Mouse (Mus musculus): ENCODE results near the gene Wee1. TPM values are rescaled to one million over a fixed set of nuclear protein-coding genes. Genes with fewer than 3 reads are reported as not detected.
"Not testable (repeated sequence)": the region's sequence is repeated elsewhere in the genome, so short reads cannot be mapped to it uniquely, and the experiment has no call there.

The Wee1 gene
- total RNA-seq, 1 experiment from 2014 or later, result 52.5 TPM

DNA sequence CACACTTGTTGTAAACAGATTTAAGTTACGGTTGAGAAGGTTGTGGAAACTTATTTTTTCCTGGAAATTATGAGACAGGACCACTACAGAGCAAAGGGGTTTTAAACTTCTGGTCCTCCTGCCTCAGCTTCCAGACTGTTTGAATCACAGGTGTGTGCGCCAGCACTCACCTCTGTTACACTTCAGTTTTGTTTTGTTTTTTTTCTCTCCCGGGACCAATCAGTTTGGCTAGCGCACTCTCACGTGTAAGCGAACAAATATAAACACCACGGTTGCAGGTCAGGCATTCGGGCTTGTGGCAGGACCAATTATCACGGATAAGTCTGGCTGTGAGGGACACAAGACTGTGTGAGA, 707 bp upstream of the Wee1 start:
- no peak for ATAC-seq (replicated peaks; ENCODE audit: low read depth, poor library complexity, severe bottlenecking)

DNA sequence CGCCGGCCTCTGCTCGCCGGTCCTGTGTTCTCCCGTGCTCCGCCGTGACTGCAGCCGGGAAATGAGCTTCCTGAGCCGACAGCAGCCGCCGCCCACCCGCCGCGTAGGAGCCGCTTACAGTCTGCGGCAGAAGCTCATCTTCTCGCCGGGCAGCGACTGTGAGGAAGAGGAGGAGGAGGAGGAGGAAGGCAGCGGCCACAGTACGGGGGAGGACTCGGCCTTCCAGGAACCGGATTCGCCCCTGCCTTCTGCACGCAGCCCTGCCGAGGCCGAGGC, 381 bp downstream of the Wee1 start:
- ATAC-seq (replicated peaks; ENCODE audit: low read depth, poor library complexity, severe bottlenecking), result 0 out of 2 replicates have a peak, but pooled peaks have one; percentile 1

DNA sequence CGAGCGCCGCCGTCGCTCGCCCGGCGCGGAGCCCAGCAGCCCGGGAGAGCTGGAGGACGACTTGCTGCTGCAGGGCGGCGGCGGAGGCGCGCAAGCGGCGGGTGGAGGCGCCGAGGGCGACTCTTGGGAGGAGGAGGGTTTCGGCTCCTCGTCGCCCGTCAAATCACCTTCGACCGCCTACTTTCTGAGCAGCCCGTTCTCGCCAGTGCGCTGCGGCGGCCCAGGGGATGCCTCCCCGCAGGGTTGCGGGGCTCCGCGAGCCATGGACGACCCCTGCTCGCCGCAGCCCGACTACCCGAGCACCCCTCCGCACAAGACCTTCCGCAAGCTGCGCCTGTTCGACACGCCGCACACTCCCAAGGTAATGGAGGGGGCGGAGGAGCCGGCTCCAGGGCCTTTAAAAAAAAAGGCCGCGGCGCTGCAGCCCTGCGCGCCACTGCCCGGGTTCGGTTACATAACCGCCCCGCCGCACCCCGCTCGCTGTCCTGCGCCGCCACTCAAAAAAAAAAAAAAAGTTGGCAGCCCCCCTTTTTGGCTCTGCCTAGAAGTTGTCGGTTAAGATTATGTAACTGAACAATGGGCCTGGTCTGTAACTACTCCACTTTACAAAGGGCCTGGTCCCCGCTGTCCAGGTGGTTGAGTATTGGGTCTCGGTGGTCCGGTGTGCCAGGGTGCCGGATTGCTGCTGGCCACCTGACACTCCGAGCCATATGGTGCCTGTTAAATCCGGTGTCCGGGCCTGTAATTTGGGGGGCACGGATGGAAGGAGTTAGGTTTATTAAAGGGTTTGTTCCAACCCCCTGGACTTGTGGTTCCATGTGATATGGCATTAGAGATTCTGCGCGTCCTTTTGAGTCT, 948 bp downstream of the Wee1 start:
- ATAC-seq (replicated peaks; ENCODE audit: low read depth, poor library complexity, severe bottlenecking), result peak; percentile 17

- ATAC-seq (replicated peaks; ENCODE audit: low read depth, poor library complexity, severe bottlenecking), result no peak
Measured at GRCm38 (mm10) chr7:110123844-110124555, 2.2 kb downstream of the Wee1 start.

DNA sequence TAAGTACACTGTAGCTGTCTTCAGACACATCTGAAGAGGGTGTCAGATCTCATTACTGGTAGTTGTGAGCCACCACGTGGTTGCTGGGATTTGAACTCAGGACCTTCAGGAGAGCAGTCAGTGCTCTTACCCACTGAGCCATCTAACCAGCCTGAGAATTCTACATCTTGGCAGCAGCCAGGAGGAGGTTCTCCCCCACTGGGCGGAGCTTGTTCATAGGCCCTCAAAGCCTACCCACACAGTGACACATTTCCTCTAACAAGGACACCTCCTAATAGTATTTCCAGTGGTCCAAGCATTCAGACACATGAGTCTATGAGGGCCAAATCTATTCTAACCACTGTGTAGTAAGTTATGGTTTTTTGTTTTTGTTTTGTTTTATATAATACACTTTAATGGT, 6.7 kb downstream of the Wee1 start:
- peak; percentile 55 for ATAC-seq (replicated peaks; ENCODE audit: low read depth, poor library complexity, severe bottlenecking)

DNA sequence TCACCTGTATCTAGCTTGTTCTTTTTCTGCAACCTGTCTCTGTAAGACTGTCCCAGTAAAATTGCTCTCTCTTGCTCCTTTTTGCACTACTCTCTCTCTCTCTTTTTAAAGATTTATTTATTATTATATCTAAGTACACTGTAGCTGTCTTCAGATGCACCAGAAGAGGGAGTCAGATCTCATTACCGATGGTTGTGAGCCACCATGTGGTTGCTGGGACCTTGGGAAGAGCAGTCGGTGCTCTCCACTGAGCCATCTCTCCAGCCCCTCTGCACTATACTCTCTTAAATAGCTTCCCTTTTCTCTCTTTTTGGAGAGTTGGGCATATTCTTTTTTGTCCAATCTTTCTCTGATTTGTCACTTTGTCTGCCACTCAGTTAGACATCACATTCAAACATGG, 10.4 kb downstream of the Wee1 start:
- ATAC-seq (replicated peaks; ENCODE audit: low read depth, poor library complexity, severe bottlenecking), result not testable (repeated sequence)

- ATAC-seq (replicated peaks; ENCODE audit: low read depth, poor library complexity, severe bottlenecking), result no peak
Measured at GRCm38 (mm10) chr7:110133988-110134387, 12.1 kb downstream of the Wee1 start.

DNA sequence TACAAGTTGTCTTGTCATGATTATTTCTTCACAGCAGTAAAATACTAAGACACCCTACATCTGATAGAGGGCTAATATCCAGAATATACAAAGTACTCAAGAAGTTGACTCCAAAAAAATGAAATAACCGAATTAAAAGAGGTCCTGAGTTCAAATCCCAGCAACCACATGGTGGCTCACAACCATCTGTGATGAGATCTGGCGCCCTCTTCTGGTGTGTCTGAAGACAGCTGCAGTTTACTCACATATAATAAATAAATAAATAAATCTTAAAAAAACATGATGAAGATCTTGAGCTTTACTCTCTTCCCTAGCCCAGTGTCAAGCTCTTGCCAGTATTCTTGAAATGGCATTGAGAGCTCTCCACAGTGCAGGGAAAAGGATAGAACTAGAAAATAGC, 16.7 kb downstream of the Wee1 start:
- ATAC-seq (replicated peaks; ENCODE audit: low read depth, poor library complexity, severe bottlenecking), result no peak

DNA sequence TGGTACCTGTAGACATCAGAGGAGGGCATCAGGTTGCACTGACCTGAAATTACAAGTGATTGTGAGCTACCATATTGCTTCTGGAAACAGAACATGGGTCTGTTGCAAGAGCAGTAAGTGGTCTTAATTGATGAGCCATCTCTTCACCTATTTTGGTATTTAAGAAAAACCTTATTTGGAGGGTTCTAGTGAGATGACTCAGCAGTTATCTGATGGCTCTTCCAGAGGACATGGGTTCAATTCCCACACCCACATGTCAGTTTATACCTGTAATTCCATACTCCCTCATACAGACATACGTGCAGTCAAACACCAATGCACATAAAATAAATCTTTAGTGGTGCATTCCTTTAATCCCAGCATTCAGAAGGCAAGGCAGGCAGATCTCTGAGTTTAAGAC, 22.0 kb downstream of the Wee1 start:
- ATAC-seq (replicated peaks; ENCODE audit: low read depth, poor library complexity, severe bottlenecking), result no peak

DNA sequence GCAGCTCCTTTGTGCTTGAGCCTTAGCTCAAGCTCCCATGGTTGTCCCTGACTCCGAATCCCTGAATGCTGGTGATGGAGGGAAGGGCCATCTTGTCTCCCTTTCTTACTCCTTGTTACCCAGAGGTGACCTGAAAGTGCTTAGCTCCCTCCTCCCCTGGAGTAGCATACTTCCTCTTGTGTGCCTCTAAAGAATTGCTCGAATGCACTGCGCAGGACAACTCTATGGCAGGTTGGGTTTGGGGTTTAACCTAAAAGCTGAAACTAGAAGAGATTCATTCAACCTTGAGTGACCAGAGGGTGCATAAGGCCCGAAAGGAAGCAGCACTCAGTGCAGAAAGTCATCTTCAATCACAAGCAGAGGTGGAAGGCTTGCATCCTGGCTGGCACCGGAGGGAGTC, 31.0 kb downstream of the Wee1 start:
- no peak for ATAC-seq (replicated peaks; ENCODE audit: low read depth, poor library complexity, severe bottlenecking)

DNA sequence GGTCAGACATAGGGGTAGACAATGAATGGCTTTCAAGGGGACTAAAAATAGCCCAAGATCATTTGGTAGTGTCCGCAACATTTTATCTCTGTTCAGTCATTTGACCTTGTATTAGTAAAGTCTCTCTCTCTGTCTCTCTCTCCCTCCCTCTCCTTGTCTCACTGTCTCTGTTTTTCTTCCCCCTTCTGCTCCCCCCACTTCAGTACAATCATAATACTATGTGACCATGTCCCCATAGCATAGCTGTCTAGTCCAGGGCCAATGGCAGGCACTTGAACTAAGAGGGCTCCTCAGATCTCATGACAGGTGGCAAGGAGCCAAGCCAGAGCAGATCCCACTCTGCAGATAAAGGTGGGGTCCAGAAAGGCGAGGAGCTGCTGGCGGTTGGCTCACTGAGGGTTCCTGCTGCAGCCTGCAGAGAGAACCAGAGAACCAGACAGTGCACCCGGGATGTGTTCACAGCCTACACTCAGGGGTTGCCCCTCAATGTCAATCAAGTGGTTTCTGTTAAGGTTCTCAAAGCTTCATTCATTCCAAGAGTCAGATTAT, 34.9 kb downstream of the Wee1 start:
- ATAC-seq (replicated peaks; ENCODE audit: low read depth, poor library complexity, severe bottlenecking), result peak; percentile 62

GRCm38 (mm10) chr7:110157261-110157910, 35.5 kb downstream of the Wee1 start:
- ATAC-seq (replicated peaks; ENCODE audit: low read depth, poor library complexity, severe bottlenecking), result peak; percentile 35

GRCm38 (mm10) chr7:110158073-110158472, 36.2 kb downstream of the Wee1 start:
- ATAC-seq (replicated peaks; ENCODE audit: low read depth, poor library complexity, severe bottlenecking), result no peak

GRCm38 (mm10) chr7:110160109-110160508, 38.3 kb downstream of the Wee1 start:
- ATAC-seq (replicated peaks; ENCODE audit: low read depth, poor library complexity, severe bottlenecking), result not testable (repeated sequence)

- no peak for ATAC-seq (replicated peaks; ENCODE audit: low read depth, poor library complexity, severe bottlenecking)
Measured at GRCm38 (mm10) chr7:110160601-110161000, 38.8 kb downstream of the Wee1 start.

DNA sequence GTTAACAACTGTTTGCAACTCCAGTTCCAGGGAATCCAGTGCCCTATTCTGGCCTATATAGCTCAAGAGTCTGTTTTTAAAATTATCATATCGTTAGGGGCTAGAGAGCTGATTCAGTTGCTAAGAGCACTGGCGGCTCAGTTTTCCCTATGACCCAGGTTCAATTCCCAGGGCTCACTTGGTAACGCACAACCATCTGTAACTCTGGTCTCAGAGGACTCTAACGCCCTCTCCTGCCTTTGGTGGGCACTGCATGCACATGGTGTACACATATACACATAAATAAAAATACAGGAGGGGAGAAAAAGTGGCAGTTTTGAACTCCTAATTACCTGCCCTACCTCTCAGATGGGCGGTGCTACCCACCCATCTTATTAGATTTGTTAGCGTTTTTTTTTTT, 41.2 kb downstream of the Wee1 start:
- no peak for ATAC-seq (replicated peaks; ENCODE audit: low read depth, poor library complexity, severe bottlenecking)

- ATAC-seq (replicated peaks; ENCODE audit: low read depth, poor library complexity, severe bottlenecking), result peak; percentile 78
Measured at GRCm38 (mm10) chr7:110164103-110164681, 42.3 kb downstream of the Wee1 start.

- peak; percentile 91 for ATAC-seq (replicated peaks; ENCODE audit: low read depth, poor library complexity, severe bottlenecking)
Measured at GRCm38 (mm10) chr7:110164712-110165122, 42.9 kb downstream of the Wee1 start.

DNA sequence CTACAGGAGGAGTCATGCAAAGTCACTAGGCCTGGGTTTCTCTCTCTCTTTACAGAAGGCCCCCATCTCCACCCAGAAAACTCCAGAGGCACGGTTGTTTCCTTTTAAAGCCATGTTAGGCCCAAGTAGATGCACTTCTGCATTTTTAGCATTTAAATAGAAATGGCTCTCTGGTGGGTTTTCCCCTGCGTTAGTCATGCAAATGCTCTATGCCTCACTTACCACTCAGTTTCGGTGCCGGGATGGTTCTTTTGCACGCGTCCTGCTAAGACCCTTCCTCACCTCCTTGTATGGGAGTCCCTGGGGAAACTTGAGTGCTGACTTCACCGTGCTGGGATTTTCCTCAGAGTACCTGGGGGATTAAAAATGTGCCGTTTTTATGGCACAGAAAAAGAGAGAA, 44.4 kb downstream of the Wee1 start:
- ATAC-seq (replicated peaks; ENCODE audit: low read depth, poor library complexity, severe bottlenecking), result peak; percentile 9; the same call in 1 of the 2 replicates

DNA sequence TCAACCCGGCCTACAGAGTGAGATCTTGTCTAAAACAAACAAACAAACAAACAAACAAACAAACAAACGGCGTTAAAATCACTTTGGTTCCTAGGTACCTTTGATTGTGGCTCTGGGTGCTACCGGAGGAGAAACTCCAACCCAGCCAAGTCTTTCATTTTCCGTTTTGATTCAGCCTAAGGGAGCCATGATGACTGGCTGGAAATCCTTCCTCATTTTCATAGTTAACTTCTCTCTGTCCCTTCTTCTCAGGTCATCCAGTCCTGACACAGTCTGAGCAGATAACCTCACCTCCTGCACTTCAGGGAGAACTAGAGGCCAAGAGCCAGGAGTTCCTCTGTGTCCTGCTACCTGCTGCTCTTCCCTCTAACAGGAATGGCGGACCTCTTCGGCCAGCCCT, 57.4 kb downstream of the Wee1 start:
- ATAC-seq (replicated peaks; ENCODE audit: low read depth, poor library complexity, severe bottlenecking), result peak; percentile 39; the same call in 1 of the 2 replicates
